Mouse (Mus musculus): ENCODE results near the gene Rpl27a. TPM values are rescaled to one million over a fixed set of nuclear protein-coding genes. Genes with fewer than 3 reads are reported as not detected.

Gene Rpl27a
- polyA plus RNA-seq (2016; fragmentation: Nextera tagmentation; extraction: Ambion mirVana), result 127 and 129 TPM in 2 replicates

DNA sequence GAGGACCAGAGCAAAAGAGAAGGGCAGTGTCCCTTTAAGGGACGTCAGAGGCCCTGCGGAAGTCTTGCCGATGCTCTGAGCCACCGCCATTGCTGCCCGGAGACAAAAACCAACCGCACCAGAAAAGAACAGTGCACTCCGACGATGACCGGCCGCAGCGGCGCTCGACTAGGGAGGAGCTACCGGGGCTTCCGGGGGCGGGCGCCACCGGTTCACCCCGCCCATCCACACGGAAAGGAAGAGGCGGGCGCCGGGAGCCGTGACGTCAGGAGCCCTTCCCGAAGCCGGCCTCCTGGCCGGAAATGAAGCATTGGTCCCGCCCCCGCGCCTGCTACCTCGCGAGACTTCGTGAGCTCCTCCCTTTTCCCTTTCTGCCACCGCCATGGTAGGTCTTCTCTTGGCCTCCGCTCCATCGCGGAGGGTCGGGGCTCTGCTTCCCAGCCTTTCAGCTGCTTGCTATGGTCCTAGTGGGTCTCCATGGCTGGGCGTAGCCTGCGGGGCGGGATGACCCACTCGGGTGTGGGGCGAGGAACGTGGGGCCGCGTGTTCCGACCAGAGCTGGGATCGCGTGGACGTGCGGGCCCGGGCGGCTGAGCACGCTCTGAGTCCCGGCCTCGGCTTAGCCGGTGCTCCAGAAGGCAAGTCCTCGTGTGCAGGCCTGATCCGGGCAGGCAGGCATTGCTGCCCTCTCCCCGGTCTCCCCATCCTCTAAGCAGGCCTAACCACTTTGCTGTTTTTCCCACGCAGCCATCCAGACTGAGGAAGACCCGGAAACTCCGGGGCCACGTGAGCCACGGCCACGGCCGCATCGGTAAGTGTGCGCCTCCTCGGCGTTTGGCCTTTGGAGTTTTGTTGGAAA, at the start of gene Rpl27a:
Gene Rpl27a (plus strand): TSS at position 310 of the 859 bp plus-strand sequence.
- WGBS, result under 1% methylated on average over 71 of the region's 72 CpGs
- Histone ChIP-seq H3K27ac (peak within 1 kb of the TSS; percentile 96), H3K4me1 (peaks cover 20% of the 10 kb centered on the region), H3K27me3 (no peaks in the 10 kb centered on the region), H3K9ac (peak within 1 kb of the TSS; percentile 92), H3K36me3 (peaks cover 35% of the 10 kb centered on the region), H3K9me3 (no peaks in the 10 kb centered on the region), H3K4me2 (replicated peaks) (peak within 1 kb of the TSS; percentile 88), H3K4me3 (peak within 1 kb of the TSS; percentile 66)
- ATAC-seq (ENCODE audit: insufficient number of reproducible peaks, insufficient read depth, low FRiP score, low TSS enrichment), result peak; percentile 88

DNA sequence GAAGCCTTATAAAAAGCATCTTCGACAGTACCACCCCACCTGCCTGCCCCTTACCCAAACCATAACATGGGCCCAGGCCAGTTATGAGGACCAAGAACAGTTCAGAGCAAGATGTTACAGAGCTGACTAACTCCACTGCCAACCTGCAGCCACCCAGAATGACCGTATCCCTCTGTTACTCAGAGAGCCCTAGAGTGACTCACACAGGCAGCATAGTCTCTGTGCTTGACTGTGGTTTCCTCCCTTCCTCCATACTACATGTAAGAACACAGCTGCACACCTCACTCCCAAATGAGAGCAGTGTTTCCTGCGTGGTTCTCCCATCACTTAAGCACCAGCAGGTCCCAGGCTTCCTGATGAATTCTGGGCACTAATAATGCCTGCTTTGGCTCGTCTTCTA, 48.2 kb upstream of the Rpl27a start:
- 69% methylated on average over 4 of the region's 4 CpGs for WGBS
- Histone ChIP-seq H3K36me3 (no peaks in the 10 kb centered on the region), H3K4me1 (peaks cover 6% of the 10 kb centered on the region; the same call in 1 of the 2 replicates), H3K4me2 (replicated peaks) (no peak overlapping the region), H3K9me3 (no peaks in the 10 kb centered on the region), H3K27me3 (no peaks in the 10 kb centered on the region), H3K27ac (no peak overlapping the region), H3K4me3 (no peak overlapping the region), H3K9ac (no peak overlapping the region)
- no peak for ATAC-seq (ENCODE audit: insufficient number of reproducible peaks, insufficient read depth, low FRiP score, low TSS enrichment)

DNA sequence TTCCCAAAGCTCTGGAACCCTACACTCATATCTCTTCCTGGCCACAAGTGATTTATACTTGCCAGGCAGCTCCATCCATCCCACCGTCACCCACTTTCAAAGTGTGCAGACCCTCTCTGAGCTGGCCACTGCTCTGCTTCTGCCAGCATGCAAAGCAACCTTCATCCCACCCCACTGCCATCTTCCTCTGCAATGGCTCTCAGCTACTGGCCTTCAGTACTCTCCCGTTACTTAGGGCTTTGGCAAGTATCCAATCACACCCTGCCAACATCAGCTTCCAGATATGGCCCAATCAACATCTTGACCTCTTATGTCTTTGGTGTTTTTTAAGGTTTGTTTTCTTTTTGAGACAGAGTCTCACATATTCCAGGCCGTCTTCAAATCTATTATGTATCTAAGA, 41.0 kb upstream of the Rpl27a start:
- Histone ChIP-seq H3K27me3 (no peaks in the 10 kb centered on the region), H3K4me1 (no peaks in the 10 kb centered on the region), H3K27ac (no peak overlapping the region), H3K36me3 (no peaks in the 10 kb centered on the region), H3K4me3 (no peak overlapping the region), H3K4me2 (replicated peaks) (no peak overlapping the region), H3K9ac (no peak overlapping the region), H3K9me3 (no peaks in the 10 kb centered on the region)
- no peak for ATAC-seq (ENCODE audit: insufficient number of reproducible peaks, insufficient read depth, low FRiP score, low TSS enrichment)
- 86% methylated on average over 3 of the region's 3 CpGs for WGBS

DNA sequence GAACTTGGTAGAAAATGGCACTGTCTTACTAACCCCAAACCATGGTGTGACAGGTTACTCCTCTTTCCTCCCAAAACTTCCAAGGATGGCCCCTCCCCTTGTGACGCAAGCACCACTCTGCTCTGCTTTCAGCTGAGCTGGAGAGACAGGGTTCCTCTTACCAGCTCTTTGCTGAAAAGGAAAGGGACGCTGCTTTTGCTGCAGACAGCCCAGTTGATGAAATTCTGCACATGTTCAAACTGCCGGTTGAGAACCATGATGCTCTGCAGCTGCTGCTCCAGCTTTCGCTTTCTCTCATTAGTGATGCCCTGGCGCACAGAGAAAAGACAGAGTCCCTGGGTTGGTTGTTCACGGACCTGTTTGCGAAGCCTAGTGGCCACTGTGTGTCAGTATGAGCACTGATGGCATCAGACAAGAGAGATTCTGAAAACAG, 38.2 kb upstream of the Rpl27a start:
- Histone ChIP-seq H3K27ac (no peak overlapping the region), H3K4me1 (peaks cover 3% of the 10 kb centered on the region; the same call in 1 of the 2 replicates), H3K27me3 (no peaks in the 10 kb centered on the region), H3K4me3 (no peak overlapping the region), H3K36me3 (no peaks in the 10 kb centered on the region), H3K9ac (no peak overlapping the region), H3K4me2 (replicated peaks) (0 out of 2 replicates have a peak overlapping the region, but pooled peaks have one; percentile 15), H3K9me3 (no peaks in the 10 kb centered on the region)
- WGBS, result 33% methylated on average over 7 of the region's 7 CpGs
- peak; percentile 8; the same call in 1 of the 2 replicates for ATAC-seq (ENCODE audit: insufficient number of reproducible peaks, insufficient read depth, low FRiP score, low TSS enrichment)

DNA sequence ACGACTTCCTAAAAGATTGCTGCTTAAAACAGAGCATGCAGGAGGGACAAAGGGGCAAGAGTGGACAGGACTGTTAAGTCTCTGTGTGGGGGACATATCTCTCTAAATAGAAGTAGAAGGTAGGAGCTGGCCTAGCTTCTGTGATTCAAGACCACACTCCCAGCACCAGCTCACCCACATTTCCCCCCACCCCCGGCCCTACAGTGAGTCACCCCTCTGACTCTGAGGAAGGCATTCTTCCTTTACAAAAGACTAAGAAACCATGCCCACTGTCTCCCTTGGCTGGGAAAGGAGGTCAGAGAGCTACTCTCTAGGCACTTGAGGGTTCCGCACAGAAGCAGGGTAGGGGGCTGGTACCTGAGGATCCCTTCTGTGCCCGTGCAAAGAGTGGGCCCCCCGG, 34.7 kb upstream of the Rpl27a start:
- no peaks in the 10 kb centered on the region for H3K9me3 ChIP-seq
- WGBS, result 82% methylated on average over 5 of the region's 5 CpGs

DNA sequence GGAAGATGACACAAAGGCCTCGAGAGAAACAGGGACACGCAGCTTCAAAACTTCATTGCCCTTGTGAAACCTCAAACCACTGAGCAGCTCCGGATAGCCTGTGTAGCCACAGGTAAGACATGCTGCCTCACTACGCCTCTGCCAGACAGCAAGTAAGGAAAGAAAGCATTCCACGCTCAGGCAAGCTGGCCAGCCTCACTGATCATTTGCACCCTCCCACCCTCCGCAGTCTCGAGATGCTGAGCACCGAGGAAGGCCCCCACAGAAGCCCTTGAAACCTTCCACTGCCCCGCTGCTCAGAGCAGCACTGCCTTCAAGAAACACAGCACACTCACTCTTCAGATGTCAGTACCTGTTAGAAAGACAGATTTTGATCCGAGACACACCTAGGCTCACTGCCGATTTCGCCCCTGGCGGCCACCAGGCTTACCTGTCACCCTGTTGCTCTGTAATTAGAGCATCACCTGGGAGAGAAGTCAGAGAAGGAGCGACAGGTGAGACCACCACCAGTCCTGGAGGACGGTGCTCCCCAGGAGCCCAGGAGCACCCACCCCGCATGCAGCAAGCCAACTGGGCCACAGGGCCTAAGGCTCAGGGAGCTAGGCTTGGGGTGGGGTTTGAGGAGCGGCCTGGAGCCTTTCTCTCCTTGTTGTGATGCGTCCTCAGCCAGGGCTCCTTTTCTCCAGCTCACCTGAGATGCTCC, 26.2 kb upstream of the Rpl27a start:
- Histone ChIP-seq H3K27me3 (peaks cover 23% of the 10 kb centered on the region), H3K4me1 (0 out of 2 replicates have a peak, but pooled peaks cover 8% of the 10 kb centered on the region), H3K9me3 (no peaks in the 10 kb centered on the region), H3K4me2 (replicated peaks) (no peak overlapping the region), H3K4me3 (no peak overlapping the region), H3K9ac (no peak overlapping the region), H3K36me3 (no peaks in the 10 kb centered on the region), H3K27ac (no peak overlapping the region)
- ATAC-seq (ENCODE audit: insufficient number of reproducible peaks, insufficient read depth, low FRiP score, low TSS enrichment), result no peak
- 48% methylated on average over 18 of the region's 18 CpGs for WGBS

More for the DNA sequence above, 34.7 kb upstream of the Rpl27a start:
- H3K9ac ChIP-seq, result no peak overlapping the region
- H3K4me1 ChIP-seq, result peaks cover 3% of the 10 kb centered on the region; the same call in 1 of the 2 replicates
- ATAC-seq (ENCODE audit: insufficient number of reproducible peaks, insufficient read depth, low FRiP score, low TSS enrichment), result no peak
- H3K4me2 ChIP-seq (replicated peaks), result no peak overlapping the region
- no peak overlapping the region for H3K4me3 ChIP-seq
- no peaks in the 10 kb centered on the region for H3K27me3 ChIP-seq
- no peak overlapping the region for H3K27ac ChIP-seq
- H3K36me3 ChIP-seq, result no peaks in the 10 kb centered on the region

DNA sequence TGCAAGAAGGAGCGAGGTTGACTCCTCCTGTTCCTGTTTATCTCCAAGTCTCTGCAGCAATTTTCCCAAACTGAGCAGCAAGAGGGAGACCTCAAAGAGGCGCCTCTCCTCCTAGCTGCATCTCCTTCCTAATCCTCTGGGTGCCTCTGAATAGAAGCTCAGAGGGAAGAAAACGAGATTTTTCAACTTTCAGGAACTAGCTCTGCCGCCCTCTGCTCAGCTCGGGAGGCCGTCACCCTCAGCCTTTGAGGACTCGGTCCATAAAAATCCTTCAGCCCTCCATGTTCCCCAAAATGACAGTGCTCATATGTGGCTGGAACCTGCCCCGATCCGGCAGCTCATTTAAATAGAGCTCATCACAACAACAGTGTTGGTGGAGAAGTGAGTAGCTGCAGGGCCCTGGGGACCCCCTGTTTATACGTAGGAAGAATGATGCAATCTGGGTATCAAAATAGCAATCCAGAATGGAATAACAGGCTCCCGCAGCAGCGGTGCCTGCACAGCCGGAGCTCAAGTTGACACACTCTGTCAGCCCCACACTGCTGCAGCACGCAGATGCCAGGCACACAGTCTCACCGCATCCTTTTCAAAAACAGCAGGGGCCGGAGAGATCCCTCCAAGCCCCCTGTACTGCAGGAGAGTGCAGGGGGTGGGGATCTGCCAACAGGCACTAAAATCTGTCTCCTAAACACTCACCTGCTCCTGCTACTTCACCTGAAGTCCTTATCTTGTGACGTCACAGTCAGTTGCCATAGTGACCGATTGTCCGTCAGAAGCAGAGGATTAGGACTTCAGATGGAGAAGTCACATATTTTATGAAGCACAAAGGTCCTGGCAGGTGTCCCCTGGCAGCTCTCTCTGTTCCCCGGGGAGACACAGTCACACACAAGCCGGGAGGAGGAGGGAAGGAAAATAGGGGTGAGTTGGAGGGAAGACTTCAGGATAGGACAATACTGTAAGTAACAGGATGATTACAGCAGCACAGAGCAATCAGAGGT, 25.3 kb upstream of the Rpl27a start:
- Histone ChIP-seq H3K4me3 (peak overlapping the region; percentile 17; the same call in 1 of the 2 replicates), H3K4me1 (0 out of 2 replicates have a peak, but pooled peaks cover 8% of the 10 kb centered on the region), H3K9ac (no peak overlapping the region), H3K27ac (no peak overlapping the region), H3K4me2 (replicated peaks) (peak overlapping the region; percentile 45), H3K36me3 (no peaks in the 10 kb centered on the region), H3K9me3 (no peaks in the 10 kb centered on the region), H3K27me3 (peaks cover 23% of the 10 kb centered on the region)
- no peak for ATAC-seq (ENCODE audit: insufficient number of reproducible peaks, insufficient read depth, low FRiP score, low TSS enrichment)
- WGBS, result 10% methylated on average over 21 of the region's 21 CpGs

DNA sequence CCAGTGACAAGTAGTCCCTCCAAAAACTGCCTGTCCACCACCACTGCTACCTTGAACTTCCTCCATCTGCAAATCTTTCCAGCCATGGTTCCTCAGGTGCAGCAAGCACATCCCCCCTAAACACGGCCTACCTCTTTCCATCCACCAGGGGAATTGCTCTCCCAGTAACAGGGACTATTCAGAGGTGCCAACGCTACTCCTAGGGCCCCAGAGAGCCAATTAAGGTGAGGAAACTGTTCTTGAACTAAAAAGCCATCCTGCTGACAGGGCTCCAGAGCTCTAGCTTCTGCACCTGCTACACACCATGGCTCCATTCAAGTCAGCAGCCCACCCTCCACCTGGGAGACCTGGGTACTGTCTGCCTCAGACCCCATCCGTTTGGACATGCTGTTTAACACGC, 21.4 kb upstream of the Rpl27a start:
- no peaks in the 10 kb centered on the region for H3K36me3 ChIP-seq
- ATAC-seq (ENCODE audit: insufficient number of reproducible peaks, insufficient read depth, low FRiP score, low TSS enrichment), result no peak
- H3K4me3 ChIP-seq, result no peak overlapping the region
- H3K27me3 ChIP-seq, result peaks cover 16% of the 10 kb centered on the region
- no peaks in the 10 kb centered on the region for H3K9me3 ChIP-seq
- H3K27ac ChIP-seq, result no peak overlapping the region
- H3K4me1 ChIP-seq, result 0 out of 2 replicates have a peak, but pooled peaks cover 8% of the 10 kb centered on the region
- H3K4me2 ChIP-seq (replicated peaks), result no peak overlapping the region
- WGBS, result 61% methylated on average over 4 of the region's 4 CpGs
- H3K9ac ChIP-seq, result no peak overlapping the region

DNA sequence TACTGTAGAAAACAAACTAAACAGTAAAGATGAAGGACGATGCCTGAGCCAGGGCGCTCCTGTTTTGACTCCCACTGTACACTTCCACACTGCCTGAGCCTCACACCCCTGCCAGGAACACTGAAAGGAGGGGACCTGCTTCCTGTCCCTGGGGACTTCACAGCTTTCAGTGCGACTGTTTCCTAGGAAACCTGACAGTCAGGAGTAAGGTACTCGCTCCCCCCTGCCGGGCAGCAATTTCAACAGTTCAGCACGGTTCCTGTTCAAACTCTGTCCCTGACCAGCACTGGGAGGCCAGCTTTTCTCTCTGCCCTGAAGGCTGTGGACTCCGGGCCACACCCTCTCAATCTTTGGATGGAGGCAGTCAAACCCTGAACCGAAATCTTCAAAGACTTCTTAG, 11.8 kb upstream of the Rpl27a start:
- no peak overlapping the region for H3K27ac ChIP-seq
- H3K4me1 ChIP-seq, result peaks cover 5% of the 10 kb centered on the region; the same call in 1 of the 2 replicates
- H3K27me3 ChIP-seq, result no peaks in the 10 kb centered on the region
- H3K36me3 ChIP-seq, result no peaks in the 10 kb centered on the region
- ATAC-seq (ENCODE audit: insufficient number of reproducible peaks, insufficient read depth, low FRiP score, low TSS enrichment), result no peak
- H3K4me2 ChIP-seq (replicated peaks), result no peak overlapping the region
- no peak overlapping the region for H3K9ac ChIP-seq
- H3K4me3 ChIP-seq, result no peak overlapping the region
- H3K9me3 ChIP-seq, result no peaks in the 10 kb centered on the region
- WGBS, result 3% methylated on average over 8 of the region's 8 CpGs

DNA sequence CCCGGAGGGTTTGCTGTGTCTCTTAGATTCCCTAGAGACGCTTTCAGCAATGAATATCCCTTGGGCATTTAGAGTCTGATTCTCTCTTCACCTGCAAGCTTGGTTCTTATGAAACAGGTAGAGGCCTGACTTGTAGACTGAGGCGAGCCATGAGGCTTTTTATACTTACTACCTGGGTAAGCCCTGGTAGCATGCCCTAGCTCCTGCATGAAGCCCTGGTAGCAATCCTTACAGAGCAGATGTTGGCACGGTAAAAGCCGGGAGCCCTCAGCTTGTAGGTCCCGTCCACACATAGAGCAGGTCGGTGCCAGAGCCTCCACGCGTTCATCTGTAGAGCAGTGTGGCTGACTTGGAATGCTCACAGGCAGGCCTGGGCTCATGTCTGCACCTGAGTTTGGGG, 11.4 kb upstream of the Rpl27a start:
- Histone ChIP-seq H3K4me1 (peaks cover 5% of the 10 kb centered on the region; the same call in 1 of the 2 replicates), H3K27ac (no peak overlapping the region), H3K27me3 (no peaks in the 10 kb centered on the region), H3K9ac (no peak overlapping the region), H3K36me3 (no peaks in the 10 kb centered on the region), H3K4me3 (no peak overlapping the region), H3K9me3 (no peaks in the 10 kb centered on the region), H3K4me2 (replicated peaks) (no peak overlapping the region)
- no peak for ATAC-seq (ENCODE audit: insufficient number of reproducible peaks, insufficient read depth, low FRiP score, low TSS enrichment)
- WGBS, result 44% methylated on average over 9 of the region's 9 CpGs

DNA sequence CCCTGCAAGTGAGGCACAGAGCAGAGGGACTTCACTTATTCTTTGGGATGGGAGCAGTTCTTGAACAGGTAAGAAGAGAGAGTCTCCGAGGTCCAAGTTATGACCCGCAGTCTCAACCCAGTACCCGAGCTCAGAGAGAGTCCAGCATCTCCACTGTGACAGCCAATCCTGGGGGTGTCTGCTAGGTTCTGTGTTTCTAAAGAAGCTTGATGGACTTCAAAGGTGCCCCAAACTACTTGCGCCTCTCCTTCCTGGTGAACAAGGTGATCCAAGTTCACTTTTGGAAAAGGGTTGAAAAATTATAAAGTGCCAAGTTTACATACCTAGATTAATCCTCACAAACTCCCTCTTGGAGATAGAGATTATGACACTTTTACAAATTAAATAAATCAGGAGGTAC, 10.9 kb upstream of the Rpl27a start, which contains the start of gene Trim66:
Gene Trim66 (minus strand): TSS at position 101 of the 400 bp plus-strand sequence.
- H3K4me3 ChIP-seq, result no peak within 1 kb of the TSS
- peaks cover 5% of the 10 kb centered on the region; the same call in 1 of the 2 replicates for H3K4me1 ChIP-seq

More for the DNA sequence above, 10.9 kb upstream of the Rpl27a start, which contains the start of gene Trim66:
- Histone ChIP-seq H3K4me2 (replicated peaks) (no peak within 1 kb of the TSS), H3K27me3 (no peaks in the 10 kb centered on the region), H3K36me3 (no peaks in the 10 kb centered on the region), H3K9ac (no peak within 1 kb of the TSS), H3K27ac (no peak within 1 kb of the TSS), H3K9me3 (no peaks in the 10 kb centered on the region)
- no peak for ATAC-seq (ENCODE audit: insufficient number of reproducible peaks, insufficient read depth, low FRiP score, low TSS enrichment)
- 84% methylated on average over 4 of the region's 4 CpGs for WGBS

Measured in embryonic facial prominence, embryonic 12.5 days (tissue).